Mouse (Mus musculus) embryonic fibroblast, embryonic 13.5 days (primary cell): ENCODE measurements around the gene Ttc29. TPM values are rescaled to one million over a fixed set of nuclear protein-coding genes. Genes with fewer than 3 reads are reported as not detected.

ENCODE experiments used
- H3K27ac ChIP-seq: 2 replicates; pipeline ENCODE4 v1.5.1; 2012; ENCODE audit warnings: low read length, control low read depth, inconsistent platforms; ENCODE audit not compliant: insufficient read depth
- H3K4me1 ChIP-seq: 2 replicates; pipeline ENCODE4 v1.6.1; 2011; ENCODE audit warnings: low read length; ENCODE audit not compliant: control insufficient read depth, insufficient read depth
- H3K4me3 ChIP-seq: 2 replicates; pipeline ENCODE4 v1.5.1; 2011; ENCODE audit warnings: mild to moderate bottlenecking, control low read depth, low read length; ENCODE audit not compliant: insufficient read depth
- CTCF ChIP-seq: IDR thresholded peaks from 2 replicates; pipeline ENCODE4 v1.5.1; 2011; ENCODE audit warnings: mild to moderate bottlenecking, control low read depth, low read length, moderate library complexity, borderline replicate concordance; ENCODE audit not compliant: insufficient read depth
- POLR2A ChIP-seq: IDR thresholded peaks from 2 replicates; pipeline ENCODE4 v1.6.1; 2011; ENCODE audit warnings: low read depth, mild to moderate bottlenecking, control low read depth, low read length, moderate library complexity
- polyA plus RNA-seq: library from polyadenylated mRNA; stranded (reverse); fragments of >200 nt; gene quantifications from 2 replicates; pipeline ENCODE4 v1.2.4, GENCODE M21; 2011; ENCODE audit warnings: low read depth; ENCODE audit not compliant: missing spikeins, insufficient read length

Ttc29 gene
- polyA plus RNA-seq, 1 experiment = not detected

- H3K4me1 ChIP-seq = no peaks in the 10 kb centered on the region
- TF ChIP-seq CTCF = no peak
- TF ChIP-seq POLR2A = no peak
- no peak overlapping the region for H3K27ac ChIP-seq
- no peak overlapping the region for H3K4me3 ChIP-seq
Measured at GRCm38 (mm10) chr8:78232870-78233707, 20.0 kb downstream of the Ttc29 start.

GRCm38 (mm10) chr8:78233708-78234201 lies 20.7 kb downstream of the Ttc29 start:
- no peaks in the 10 kb centered on the region for H3K4me1 ChIP-seq
- no peak overlapping the region for H3K4me3 ChIP-seq
- H3K27ac ChIP-seq = no peak overlapping the region
- TF ChIP-seq POLR2A = no peak
- no peak for TF ChIP-seq CTCF

- no peak overlapping the region for H3K4me3 ChIP-seq
- TF ChIP-seq CTCF = no peak
- TF ChIP-seq POLR2A = no peak
- H3K27ac ChIP-seq = no peak overlapping the region
Measured at GRCm38 (mm10) chr8:78237972-78238675, 25.0 kb downstream of the Ttc29 start.

GRCm38 (mm10) chr8:78251115-78251514 lies 38.0 kb downstream of the Ttc29 start:
- Histone ChIP-seq H3K4me3 (no peak overlapping the region), H3K4me1 (no peaks in the 10 kb centered on the region), H3K27ac (no peak overlapping the region)
- no peak for TF ChIP-seq CTCF
- no peak for TF ChIP-seq POLR2A

More at GRCm38 (mm10) chr8:78237972-78238675, 25.0 kb downstream of the Ttc29 start:
- no peaks in the 10 kb centered on the region for H3K4me1 ChIP-seq

DNA sequence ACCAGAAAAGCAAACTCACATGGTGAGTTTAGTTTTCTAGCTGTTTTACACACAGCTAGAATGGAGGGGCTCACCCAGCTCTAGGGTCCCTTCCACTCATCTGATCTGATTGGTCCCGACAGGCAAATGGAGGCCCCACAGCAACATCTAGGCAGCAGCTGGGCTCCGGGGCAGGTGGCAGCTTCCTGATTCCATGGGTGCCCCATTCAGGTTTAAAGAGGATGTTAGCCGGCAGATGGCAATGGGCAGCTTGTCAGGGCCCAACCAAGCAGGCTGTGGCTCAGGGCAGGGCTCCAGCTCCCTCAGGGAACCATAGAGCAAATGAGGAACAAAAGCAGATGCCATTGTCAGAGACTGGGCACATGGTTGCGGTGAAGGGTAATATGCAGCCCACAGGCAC lies 41.3 kb downstream of the Ttc29 start:
- no peak overlapping the region for H3K27ac ChIP-seq
- H3K4me1 ChIP-seq = no peaks in the 10 kb centered on the region
- H3K4me3 ChIP-seq = no peak overlapping the region
- TF ChIP-seq CTCF (no peak), POLR2A (no peak)

DNA sequence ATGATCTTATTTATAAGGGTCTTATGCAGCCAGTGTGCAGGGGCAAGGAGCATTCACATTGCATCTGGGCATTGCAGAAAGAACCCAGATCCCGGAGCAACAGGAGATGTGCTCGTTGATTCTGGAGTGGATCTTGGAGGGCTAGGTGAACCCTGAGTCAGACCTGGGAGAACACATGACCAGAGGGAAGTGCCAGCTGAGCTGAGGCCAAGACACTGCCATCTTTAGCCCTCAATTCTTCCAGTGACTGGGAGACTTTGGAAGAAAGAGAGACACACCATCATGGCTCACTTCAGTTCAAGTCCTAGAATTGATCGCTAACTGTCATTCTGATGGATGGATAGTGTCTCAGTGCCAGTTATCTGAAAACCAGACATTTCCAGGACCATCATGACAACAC lies 41.9 kb downstream of the Ttc29 start:
- no peak overlapping the region for H3K27ac ChIP-seq
- H3K4me3 ChIP-seq = no peak overlapping the region
- TF ChIP-seq CTCF (no peak), POLR2A (no peak)
- H3K4me1 ChIP-seq = no peaks in the 10 kb centered on the region

DNA sequence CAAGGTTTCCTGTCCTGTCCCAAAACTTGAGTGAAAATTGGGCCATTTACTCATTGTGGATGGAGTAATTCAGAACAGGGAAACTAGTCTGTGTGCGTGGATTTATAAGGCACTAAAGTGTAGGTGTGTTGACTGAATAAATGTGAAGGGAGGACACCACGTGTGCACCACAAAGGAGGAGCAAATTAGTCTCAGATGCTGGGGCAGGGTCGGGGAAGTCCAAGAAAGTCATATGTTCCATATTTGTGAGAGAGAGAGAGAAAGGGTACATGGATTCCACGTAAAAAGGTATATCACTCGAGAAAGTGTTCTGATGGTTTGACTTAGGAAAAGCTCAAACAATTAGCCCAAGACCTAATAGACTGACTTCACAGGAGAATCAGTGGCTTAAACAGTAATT lies 52.4 kb downstream of the Ttc29 start:
- no peak overlapping the region for H3K4me3 ChIP-seq
- H3K4me1 ChIP-seq = no peaks in the 10 kb centered on the region
- TF ChIP-seq POLR2A (no peak), CTCF (no peak)
- H3K27ac ChIP-seq = no peak overlapping the region

DNA sequence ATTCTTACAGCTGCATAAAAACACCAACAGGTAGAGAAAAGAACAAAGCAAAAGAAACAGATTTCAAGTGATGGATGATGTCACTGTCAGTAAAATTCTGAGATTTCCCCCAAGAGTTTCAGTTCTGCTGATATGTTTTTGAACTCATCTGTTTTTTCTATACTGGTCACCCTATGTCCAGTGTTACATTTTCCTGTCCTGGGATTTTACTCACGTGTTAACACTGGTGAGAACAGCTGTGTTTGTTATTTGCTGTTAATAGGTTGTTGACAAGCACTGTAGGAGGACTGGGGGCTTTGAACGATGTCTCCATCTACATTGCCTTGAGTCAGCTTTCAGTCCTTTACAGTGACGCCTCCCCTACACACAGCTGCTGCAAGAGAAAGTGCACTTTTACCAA lies 53.1 kb downstream of the Ttc29 start:
- H3K4me3 ChIP-seq = no peak overlapping the region
- no peak for TF ChIP-seq CTCF
- no peak overlapping the region for H3K27ac ChIP-seq
- no peaks in the 10 kb centered on the region for H3K4me1 ChIP-seq

GRCm38 (mm10) chr8:78267894-78268411 lies 54.9 kb downstream of the Ttc29 start:
- H3K27ac ChIP-seq = no peak overlapping the region
- H3K4me1 ChIP-seq = no peaks in the 10 kb centered on the region
- no peak overlapping the region for H3K4me3 ChIP-seq
- TF ChIP-seq CTCF (no peak), POLR2A (no peak)

DNA sequence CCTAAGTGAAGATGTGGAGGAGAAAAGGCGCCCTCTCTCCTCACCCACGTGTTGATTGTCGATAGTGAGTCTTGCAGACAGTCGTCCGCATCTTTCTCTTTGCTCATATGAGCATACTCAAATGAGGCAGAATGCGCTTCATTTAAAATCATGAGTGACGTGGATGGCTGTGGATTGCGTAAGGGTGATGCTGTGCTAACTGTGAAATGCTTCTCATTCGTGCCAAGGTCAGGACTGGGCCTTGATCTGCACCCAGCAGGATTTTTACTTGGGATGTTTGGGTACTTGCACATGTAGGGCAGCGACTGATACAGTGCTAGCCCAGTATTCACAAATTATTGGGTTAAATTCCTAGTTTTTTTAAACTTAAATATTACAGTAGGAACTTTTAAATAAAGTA lies 56.2 kb downstream of the Ttc29 start:
- H3K4me1 ChIP-seq = no peaks in the 10 kb centered on the region
- no peak overlapping the region for H3K27ac ChIP-seq
- TF ChIP-seq POLR2A (no peak), CTCF (no peak)
- no peak overlapping the region for H3K4me3 ChIP-seq
